Mouse (Mus musculus): ENCODE data around the gene Itsn1. TPM values are rescaled to one million over a fixed set of nuclear protein-coding genes. Genes with fewer than 3 reads are reported as not detected.
A peak's percentile ranks its signal among the peaks of the same experiment; 100 is the strongest.

Gene Itsn1
- polyA plus RNA-seq, 1 experiment: 20.5 TPM

DNA sequence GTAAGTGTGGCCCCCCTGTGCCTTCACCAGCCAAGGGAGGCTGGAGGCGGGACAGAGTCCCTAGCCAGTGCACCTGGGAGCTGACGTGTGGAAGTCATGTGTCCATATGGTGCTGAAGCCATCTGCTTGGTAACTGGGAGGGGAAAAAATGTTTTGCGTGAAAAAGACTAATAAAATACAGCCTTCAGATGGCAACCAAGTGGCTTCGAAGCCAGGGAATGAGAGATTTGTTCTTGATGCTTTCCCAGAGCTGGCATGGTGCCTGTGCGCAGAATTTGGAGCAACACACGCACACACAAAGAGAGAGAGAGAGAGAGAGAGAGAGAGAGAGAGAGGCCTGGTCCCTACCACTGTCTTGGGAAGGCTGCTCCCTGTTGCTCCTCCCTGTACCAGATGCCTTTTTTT lies 167.3 kb downstream of the Itsn1 start:
- Histone ChIP-seq H3K4me3 (ENCODE audit: insufficient read depth, low read depth, low read length) (no peak overlapping the region), H3K27ac (ENCODE audit: insufficient read depth, low read depth, low read length) (no peak overlapping the region), H3K27me3 (replicated peaks; ENCODE audit: control insufficient read depth, insufficient read depth, low read length) (no peaks in the 10 kb centered on the region), H3K36me3 (ENCODE audit: control insufficient read depth, insufficient read depth, low read length) (no peaks in the 10 kb centered on the region), H3K4me1 (ENCODE audit: control insufficient read depth, insufficient read depth, low read length) (no peaks in the 10 kb centered on the region)
- WGBS: 81% methylated on average over 6 of the region's 6 CpGs
- no peak for DNase-seq
- TF ChIP-seq CTCF (conservative IDR thresholded peaks at IDR 0.05; ENCODE audit: insufficient read depth, insufficient read length, low read depth, low read length) (no peak), POLR2A (IDR thresholded peaks at IDR 0.05; ENCODE audit: low read depth, low read length) (no peak)

DNA sequence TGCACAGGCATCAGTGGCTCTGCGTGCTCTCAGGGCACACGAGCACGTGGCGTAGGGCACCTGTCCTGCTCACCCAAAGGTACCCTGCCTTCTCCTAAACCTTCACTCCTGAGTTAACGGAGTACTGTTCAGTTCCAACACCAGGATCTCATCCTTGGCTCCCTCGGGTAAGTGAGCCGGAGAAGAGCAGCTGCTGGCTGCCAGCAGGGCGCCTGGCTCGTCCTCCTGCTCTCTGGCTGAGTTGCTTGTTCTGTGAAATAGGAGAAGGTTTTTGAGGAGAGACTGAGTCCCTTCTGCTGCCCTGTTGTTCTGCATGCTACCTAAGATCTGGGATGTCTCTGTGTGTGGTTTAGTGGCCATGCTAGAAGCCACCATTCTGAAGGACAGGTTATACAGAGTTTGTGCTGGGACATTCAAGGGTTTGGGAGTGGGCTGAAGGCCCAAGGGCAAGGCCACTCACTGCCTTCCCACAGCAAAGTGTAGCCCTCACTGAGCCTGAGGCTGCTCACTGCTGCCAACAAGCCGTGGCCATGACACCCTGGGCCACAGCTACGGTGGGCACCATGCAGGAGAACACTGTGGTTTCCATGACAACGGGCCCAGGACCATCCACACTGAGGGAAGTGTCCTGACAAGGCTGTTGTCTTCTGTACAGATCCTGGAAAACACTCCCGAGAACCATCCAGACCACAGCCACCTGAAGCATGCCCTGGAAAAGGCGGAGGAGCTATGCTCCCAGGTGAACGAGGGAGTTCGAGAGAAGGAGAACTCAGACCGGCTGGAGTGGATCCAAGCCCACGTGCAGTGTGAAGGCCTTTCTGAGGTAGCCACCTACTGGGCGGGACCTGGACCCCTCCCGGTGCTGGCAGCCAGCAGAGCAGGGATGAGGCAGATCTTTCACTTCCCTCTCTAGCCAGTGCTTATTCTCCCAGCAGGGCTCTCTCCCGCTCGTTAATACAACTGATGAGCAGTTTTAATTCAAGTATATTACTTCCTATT lies 170.1 kb downstream of the Itsn1 start:
- 58% methylated on average over 22 of the region's 22 CpGs for WGBS

DNA sequence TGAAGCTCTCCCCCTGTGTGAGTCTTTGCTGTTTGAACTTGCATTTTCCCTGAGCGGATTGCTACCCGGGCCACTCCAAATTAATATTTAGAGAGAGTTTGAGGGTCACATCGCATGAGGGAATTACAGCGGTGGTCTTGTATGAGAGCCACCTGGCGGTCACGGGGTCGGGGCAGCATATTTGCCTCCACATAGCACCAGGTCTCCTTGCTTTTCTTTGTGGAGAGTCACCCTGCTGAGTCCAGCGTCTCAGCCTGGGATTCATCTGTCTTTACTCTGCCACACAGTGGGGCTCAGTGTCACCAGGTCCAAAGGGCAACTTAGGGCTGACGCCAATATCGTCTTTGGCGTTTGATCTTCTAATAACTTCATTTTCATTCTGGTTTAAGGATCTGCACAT lies 171.2 kb downstream of the Itsn1 start:
- DNase-seq: no peak
- H3K4me1 ChIP-seq (ENCODE audit: control insufficient read depth, insufficient read depth, low read length): no peaks in the 10 kb centered on the region
- no peak overlapping the region for H3K4me3 ChIP-seq (ENCODE audit: insufficient read depth, low read depth, low read length)
- no peak for TF ChIP-seq POLR2A (IDR thresholded peaks at IDR 0.05; ENCODE audit: low read depth, low read length)
- no peak for TF ChIP-seq CTCF (conservative IDR thresholded peaks at IDR 0.05; ENCODE audit: insufficient read depth, insufficient read length, low read depth, low read length)
- H3K27me3 ChIP-seq (replicated peaks; ENCODE audit: control insufficient read depth, insufficient read depth, low read length): no peaks in the 10 kb centered on the region
- WGBS: 81% methylated on average over 11 of the region's 11 CpGs
- no peak overlapping the region for H3K27ac ChIP-seq (ENCODE audit: insufficient read depth, low read depth, low read length)
- no peaks in the 10 kb centered on the region for H3K36me3 ChIP-seq (ENCODE audit: control insufficient read depth, insufficient read depth, low read length)

More for the DNA sequence above, 170.1 kb downstream of the Itsn1 start:
- H3K36me3 ChIP-seq (ENCODE audit: control insufficient read depth, insufficient read depth, low read length): no peaks in the 10 kb centered on the region
- H3K4me1 ChIP-seq (ENCODE audit: control insufficient read depth, insufficient read depth, low read length): no peaks in the 10 kb centered on the region
- peak; percentile 39 for DNase-seq
- H3K4me3 ChIP-seq (ENCODE audit: insufficient read depth, low read depth, low read length): no peak overlapping the region
- TF ChIP-seq POLR2A (IDR thresholded peaks at IDR 0.05; ENCODE audit: low read depth, low read length) (no peak), CTCF (conservative IDR thresholded peaks at IDR 0.05; ENCODE audit: insufficient read depth, insufficient read length, low read depth, low read length) (no peak)
- no peaks in the 10 kb centered on the region for H3K27me3 ChIP-seq (replicated peaks; ENCODE audit: control insufficient read depth, insufficient read depth, low read length)
- no peak overlapping the region for H3K27ac ChIP-seq (ENCODE audit: insufficient read depth, low read depth, low read length)

DNA sequence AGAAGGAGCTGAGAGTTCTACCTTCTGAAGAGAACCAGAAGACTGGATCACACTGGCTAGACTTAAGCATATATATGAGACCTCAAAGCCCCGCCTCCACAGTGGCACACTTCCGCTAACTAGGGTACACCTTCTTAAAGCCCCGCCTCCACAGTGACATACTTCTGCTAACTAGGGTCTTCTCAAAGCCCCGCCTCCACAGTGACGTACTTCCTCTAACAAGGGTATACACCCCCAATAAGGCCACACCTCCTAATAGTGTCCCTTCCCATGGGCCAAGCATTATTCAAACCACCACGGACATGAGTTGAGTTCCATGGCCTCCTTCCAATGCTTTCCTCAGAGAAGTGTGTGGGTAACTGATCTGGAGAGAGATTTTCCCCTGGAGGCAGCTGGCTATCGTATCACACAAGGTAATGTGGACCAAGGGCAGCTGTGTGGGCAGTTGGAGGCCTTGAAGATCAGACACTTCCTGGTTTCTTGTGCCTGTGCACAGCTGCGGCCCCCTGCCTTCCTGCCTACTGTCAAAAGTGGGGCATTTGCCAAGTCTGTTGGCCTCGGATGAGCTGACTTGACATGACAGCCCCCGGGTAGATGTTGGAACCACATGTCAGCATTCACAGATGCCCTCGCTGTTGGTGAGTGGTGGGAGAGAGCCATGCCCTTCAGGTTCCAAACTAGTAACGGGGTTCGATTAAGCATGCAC lies 174.9 kb downstream of the Itsn1 start:
- Histone ChIP-seq H3K27me3 (replicated peaks; ENCODE audit: control insufficient read depth, insufficient read depth, low read length) (no peaks in the 10 kb centered on the region), H3K27ac (ENCODE audit: insufficient read depth, low read depth, low read length) (no peak overlapping the region), H3K4me3 (ENCODE audit: insufficient read depth, low read depth, low read length) (no peak overlapping the region), H3K36me3 (ENCODE audit: control insufficient read depth, insufficient read depth, low read length) (no peaks in the 10 kb centered on the region), H3K4me1 (ENCODE audit: control insufficient read depth, insufficient read depth, low read length) (no peaks in the 10 kb centered on the region)
- no peak for DNase-seq
- TF ChIP-seq CTCF (conservative IDR thresholded peaks at IDR 0.05; ENCODE audit: insufficient read depth, insufficient read length, low read depth, low read length) (no peak), POLR2A (IDR thresholded peaks at IDR 0.05; ENCODE audit: low read depth, low read length) (no peak)
- WGBS: 89% methylated on average over 13 of the region's 13 CpGs

DNA sequence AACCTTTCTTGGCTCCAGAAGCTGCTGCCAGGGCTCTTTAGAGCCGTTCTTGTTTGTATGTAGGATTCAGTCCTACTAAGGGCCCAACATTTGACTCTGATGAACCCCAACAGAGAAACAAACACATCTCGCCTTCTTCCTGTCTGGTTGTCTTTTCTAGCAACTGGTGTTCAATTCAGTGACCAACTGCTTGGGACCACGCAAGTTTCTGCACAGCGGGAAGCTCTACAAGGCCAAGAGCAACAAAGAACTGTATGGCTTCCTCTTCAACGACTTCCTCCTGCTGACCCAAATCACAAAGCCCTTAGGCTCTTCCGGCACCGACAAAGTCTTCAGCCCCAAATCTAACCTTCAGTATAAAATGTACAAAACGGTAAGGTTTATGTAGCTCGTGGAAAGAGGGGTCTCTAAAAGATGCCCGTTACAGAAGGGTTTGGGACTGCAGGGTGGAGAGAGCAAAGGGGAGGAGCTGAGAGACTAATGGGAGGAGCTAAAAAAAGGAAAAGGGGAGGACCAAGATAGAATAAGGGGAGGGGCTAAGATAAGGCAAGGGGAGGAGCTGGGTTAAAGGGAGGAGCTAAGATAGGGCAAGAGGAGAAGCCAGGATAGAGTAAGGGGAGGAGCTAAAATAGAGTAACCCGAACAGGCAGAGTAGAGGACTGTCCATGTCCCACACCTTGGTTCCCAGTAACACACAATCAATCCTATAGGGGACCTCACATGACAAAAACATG lies 176.2 kb downstream of the Itsn1 start:
- no peak for TF ChIP-seq POLR2A (IDR thresholded peaks at IDR 0.05; ENCODE audit: low read depth, low read length)
- no peak for TF ChIP-seq CTCF (conservative IDR thresholded peaks at IDR 0.05; ENCODE audit: insufficient read depth, insufficient read length, low read depth, low read length)
- Histone ChIP-seq H3K4me3 (ENCODE audit: insufficient read depth, low read depth, low read length) (no peak overlapping the region), H3K27ac (ENCODE audit: insufficient read depth, low read depth, low read length) (no peak overlapping the region), H3K36me3 (ENCODE audit: control insufficient read depth, insufficient read depth, low read length) (no peaks in the 10 kb centered on the region), H3K4me1 (ENCODE audit: control insufficient read depth, insufficient read depth, low read length) (no peaks in the 10 kb centered on the region), H3K27me3 (replicated peaks; ENCODE audit: control insufficient read depth, insufficient read depth, low read length) (no peaks in the 10 kb centered on the region)
- DNase-seq: no peak
- 75% methylated on average over 11 of the region's 11 CpGs for WGBS

DNA sequence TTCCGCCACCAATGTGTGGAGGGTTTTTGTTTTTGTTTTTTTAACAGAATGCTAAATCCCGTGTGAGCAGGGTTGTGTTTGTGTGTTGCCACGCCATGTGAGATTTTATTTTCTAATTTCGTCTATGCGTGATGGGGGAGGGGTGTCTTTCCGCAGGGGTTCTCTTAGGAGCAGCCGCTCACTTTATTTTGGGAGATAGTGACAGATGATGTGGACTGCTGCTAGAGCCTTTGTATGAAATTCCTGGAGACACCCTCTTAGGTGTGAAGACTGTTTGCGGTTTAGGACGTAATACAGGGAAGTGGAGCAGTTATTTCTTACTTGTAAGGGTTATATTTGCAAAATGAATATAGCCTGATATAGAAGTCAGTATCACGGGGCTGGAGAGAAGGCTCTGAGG lies 176.9 kb downstream of the Itsn1 start:
- DNase-seq: no peak
- WGBS: 86% methylated on average over 10 of the region's 10 CpGs

More for the DNA sequence above, 176.9 kb downstream of the Itsn1 start:
- no peak for TF ChIP-seq CTCF (conservative IDR thresholded peaks at IDR 0.05; ENCODE audit: insufficient read depth, insufficient read length, low read depth, low read length)
- TF ChIP-seq POLR2A (IDR thresholded peaks at IDR 0.05; ENCODE audit: low read depth, low read length): no peak
- Histone ChIP-seq H3K4me3 (ENCODE audit: insufficient read depth, low read depth, low read length) (no peak overlapping the region), H3K4me1 (ENCODE audit: control insufficient read depth, insufficient read depth, low read length) (no peaks in the 10 kb centered on the region), H3K27ac (ENCODE audit: insufficient read depth, low read depth, low read length) (no peak overlapping the region), H3K36me3 (ENCODE audit: control insufficient read depth, insufficient read depth, low read length) (no peaks in the 10 kb centered on the region), H3K27me3 (replicated peaks; ENCODE audit: control insufficient read depth, insufficient read depth, low read length) (no peaks in the 10 kb centered on the region)
